Mouse (Mus musculus) lung, adult 2 months (tissue): ENCODE results near the gene Arap1.

Experiments
- CTCF ChIP-seq: fragments of 200-500 bp; IDR thresholded peaks from 2 replicates; pipeline ENCODE4 v1.5.1; 2011; ENCODE audit warnings: mild to moderate bottlenecking, low read length, control low read depth; ENCODE audit not compliant: insufficient read depth
- POLR2A ChIP-seq: fragments of 200-500 bp; IDR thresholded peaks from 2 replicates; pipeline ENCODE4 v1.6.1; 2011; ENCODE audit warnings: low read depth, mild to moderate bottlenecking, control low read depth, low read length, borderline replicate concordance; ENCODE audit errors: extremely low read depth

DNA sequence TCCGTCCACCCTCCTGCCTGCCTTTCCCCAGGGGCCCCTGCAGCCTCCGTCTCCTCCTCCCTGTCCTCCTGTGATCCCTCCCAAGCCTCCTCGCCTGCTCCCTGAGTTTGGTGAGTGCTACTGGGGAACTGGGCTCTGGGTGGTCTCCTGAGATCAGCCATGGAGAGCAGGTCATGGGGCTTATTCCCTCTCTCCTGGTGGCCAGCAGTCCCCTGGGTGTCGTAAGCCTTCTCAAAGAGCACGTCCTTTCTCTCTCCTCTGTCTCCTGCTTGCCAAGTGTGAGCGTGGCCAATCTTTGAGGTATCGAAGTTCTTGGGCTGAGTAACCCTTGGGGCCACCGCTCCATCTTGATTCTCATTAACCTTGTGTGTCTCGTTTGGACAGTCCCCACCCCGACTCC is 37.1 kb downstream of the Arap1 start:
- no peak for TF ChIP-seq POLR2A
- no peak for TF ChIP-seq CTCF
